17 mouse cellular contexts compared by ENCODE assay signal in the genomic region with DNA sequence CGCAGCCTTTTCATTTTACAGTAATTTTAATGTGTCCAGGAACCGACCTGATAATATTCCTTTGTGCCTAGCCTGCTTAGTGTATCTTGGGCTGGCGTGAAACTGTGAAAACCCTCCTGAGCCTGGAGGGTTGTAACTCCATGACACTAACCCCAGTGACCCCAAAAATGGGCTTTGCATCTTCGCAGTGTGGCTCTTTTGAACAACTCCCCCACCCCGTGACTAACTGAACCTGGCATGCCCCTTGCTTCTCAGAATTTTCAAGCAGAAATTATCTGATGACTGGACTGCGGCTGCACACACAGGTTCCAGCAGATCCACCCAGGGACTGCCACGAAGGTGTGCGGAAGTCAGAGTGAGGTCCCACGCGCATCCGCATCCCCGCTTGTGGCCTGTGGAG.
"Had no signal": no experiment of that assay in that cellular context is flagged by ENCODE, and none has a peak within 500 bp of the region (broad histone marks: within the 10 kb centered on the region; RNA-seq: fewer than 3 reads in every experiment).

No protein-coding gene starts in this region.

- H3K4me1 ChIP-seq: liver, embryonic 15.5 days; lung, embryonic 15.5 days; megakaryocyte, embryonic 14.5 days; neural tube, embryonic 12.5 days had no signal

- H3K9me3 ChIP-seq: liver, embryonic 15.5 days; lung, embryonic 15.5 days; neural tube, embryonic 12.5 days had no signal

- H3K4me2 ChIP-seq: liver, embryonic 15.5 days; lung, embryonic 15.5 days; neural tube, embryonic 12.5 days had no signal

- H3K36me3 ChIP-seq: liver, embryonic 15.5 days; lung, embryonic 15.5 days; neural tube, embryonic 12.5 days had no signal

- H3K27ac ChIP-seq: liver, embryonic 15.5 days; lung, embryonic 15.5 days; macrophage; neural tube, embryonic 12.5 days had no signal

- H3K9ac ChIP-seq: liver, embryonic 15.5 days; liver, postnatal 0 days; lung, embryonic 15.5 days; neural tube, embryonic 12.5 days had no signal

- H3K4me3 ChIP-seq: liver, embryonic 15.5 days; lung, embryonic 15.5 days; megakaryocyte, embryonic 14.5 days; neural tube, embryonic 12.5 days had no signal

- H3K27me3 ChIP-seq: liver, embryonic 15.5 days; lung, embryonic 15.5 days; megakaryocyte, embryonic 14.5 days; neural tube, embryonic 12.5 days had no signal

- DNase-seq: liver, postnatal 0 days; lung, adult 2 months; lung, postnatal 14 days; lung, postnatal 36 days; midbrain, embryonic 14.5 days; right cerebral cortex, postnatal 25 days; right cerebral cortex, postnatal 4 days; spleen, adult 18-20 months; thymus, adult 18-20 months; thymus, postnatal 14 days; thymus, postnatal 36 days had no signal

- ATAC-seq: liver, postnatal 0 days; lung, postnatal 0 days had no signal
